Mouse (Mus musculus) CH12.LX (cell line): ENCODE data around the gene Gm28729.
"Not testable (repeated sequence)": the region's sequence is repeated elsewhere in the genome, so short reads cannot be mapped to it uniquely, and the experiment has no call there.

Experiments
- EP300 ChIP-seq: IDR thresholded peaks from 2 replicates; pipeline ENCODE4 v1.6.1; 2011; ENCODE audit warnings: low read length, improper control_type of control experiment
- MAZ ChIP-seq: IDR thresholded peaks from 2 replicates; pipeline ENCODE4 v1.6.1; 2012; ENCODE audit warnings: low read depth, mild to moderate bottlenecking, inconsistent platforms, low read length, improper control_type of control experiment, moderate library complexity
- NRF1 ChIP-seq: IDR thresholded peaks from 2 replicates; pipeline ENCODE4 v1.6.1; 2014; ENCODE audit warnings: low read depth, mild to moderate bottlenecking, inconsistent platforms, low read length, improper control_type of control experiment, moderate library complexity
- ZC3H11A ChIP-seq: IDR thresholded peaks from 2 replicates; pipeline ENCODE4 v1.6.1; 2012; ENCODE audit warnings: low read depth, mild to moderate bottlenecking, inconsistent platforms, low read length, improper control_type of control experiment

DNA sequence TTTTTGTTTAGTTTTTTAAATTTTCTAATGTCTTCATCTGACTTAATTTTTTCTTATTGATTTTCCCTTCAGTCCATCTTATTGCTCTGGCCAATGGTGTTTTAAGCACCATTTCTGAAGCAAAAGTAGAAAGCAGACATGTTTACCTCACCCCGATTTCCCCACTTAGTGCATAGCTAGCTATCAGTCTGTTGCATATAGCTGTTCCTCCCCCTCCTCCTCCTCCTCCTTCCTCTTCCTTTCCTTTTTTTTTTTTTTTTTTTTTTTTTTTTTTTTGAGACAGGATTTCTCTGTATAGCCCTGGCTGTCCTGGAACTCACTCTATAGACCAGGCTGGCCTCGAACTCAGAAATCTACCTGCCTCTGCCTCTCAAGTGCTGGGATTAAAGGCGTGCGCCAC is 11.0 kb upstream of the Gm28729 start:
- not testable (repeated sequence) for TF ChIP-seq EP300, ZC3H11A, NRF1, MAZ
